Mouse (Mus musculus): Measurements from ENCODE around the gene Vwa2. TPM values are rescaled to one million over a fixed set of nuclear protein-coding genes. Genes with fewer than 3 reads are reported as not detected.

Gene Vwa2
- total and polyA plus RNA-seq, 3 experiments: not detected

GRCm38 (mm10) chr19:56930029-56930428 lies 56.0 kb downstream of the Vwa2 start:
- Histone ChIP-seq H3K4me2 (ENCODE audit: insufficient read depth, low read depth, poor library complexity, severe bottlenecking) (no peak overlapping the region), H3K9ac (ENCODE audit: insufficient read depth, low read depth) (no peak overlapping the region), H3K27ac (ENCODE audit: insufficient read depth, low read depth) (no peak overlapping the region), H3K9me3 (replicated peaks; ENCODE audit: low read length) (no peaks in the 10 kb centered on the region), H3K4me1 (ENCODE audit: control insufficient read depth in 1 of 2, insufficient read depth in 2 of 2) (no peaks in the 10 kb centered on the region), H3K27me3 (replicated peaks) (peaks cover 12% of the 10 kb centered on the region), H3K4me3 (replicated peaks in 1 of 3; ENCODE audit: low read depth in 2 of 3, low read length in 2 of 3, poor library complexity in 1 of 3) (no peak overlapping the region), H3K36me3 (replicated peaks in 1 of 2; ENCODE audit: control insufficient read depth in 1 of 2, insufficient read depth in 1 of 2, low read length in 1 of 2) (no peaks in the 10 kb centered on the region), H3K79me2 (replicated peaks; ENCODE audit: control insufficient read depth, extremely low read depth, insufficient read depth, poor library complexity, severe bottlenecking) (no peaks in the 10 kb centered on the region)
- in situ Hi-C loops (cut with MboI; ENCODE audit: low pct_ligation_motif_present, low pct_unique_long_range_greater_than_20kb, low sequenced_read_pairs) (no loop called here), dilution Hi-C loops (cut with MboI; ENCODE audit: extremely low pct_ligation_motif_present, extremely low pct_unique_long_range_greater_than_20kb, low sequenced_read_pairs) (no loop called here)
- TF ChIP-seq MYC (IDR thresholded peaks at IDR 0.05; ENCODE audit: low read depth, low read length) (no peak), KAT2A (IDR thresholded peaks at IDR 0.05; ENCODE audit: insufficient replicate concordance, low read length) (no peak), TCF12 (IDR thresholded peaks at IDR 0.05; ENCODE audit: low read depth, low read length) (no peak), BHLHE40 (IDR thresholded peaks at IDR 0.05; ENCODE audit: low read depth, low read length) (no peak), MEF2A (IDR thresholded peaks at IDR 0.05; ENCODE audit: borderline replicate concordance, low read depth, low read length) (no peak), CTCF (conservative IDR thresholded peaks at IDR 0.05 in 1 of 2, IDR thresholded peaks at IDR 0.05 in 1 of 2; ENCODE audit: low read depth in 2 of 2, low read length in 2 of 2) (peak in 1 of 2 experiments; percentile 33; a peak in 2 of 4 replicates), ZNF384 (IDR thresholded peaks at IDR 0.05; ENCODE audit: low read depth, low read length) (no peak), MAX (IDR thresholded peaks at IDR 0.05; ENCODE audit: low read length) (no peak), ETS1 (conservative IDR thresholded peaks at IDR 0.05; ENCODE audit: low read depth, low read length) (no peak), SMC3 (IDR thresholded peaks at IDR 0.05; ENCODE audit: low read depth, low read length) (peak; percentile 42), MXI1 (IDR thresholded peaks at IDR 0.05; ENCODE audit: low read depth, low read length) (no peak), RAD21 (IDR thresholded peaks at IDR 0.05; ENCODE audit: low read depth, low read length) (peak; percentile 29), JUND (conservative IDR thresholded peaks at IDR 0.05; ENCODE audit: low read depth, low read length) (no peak)
- DNase-seq (ENCODE audit: extremely low read depth): no peak

- Histone ChIP-seq H3K9me3 (replicated peaks; ENCODE audit: low read length) (peaks cover 4% of the 10 kb centered on the region), H3K27me3 (replicated peaks) (peaks cover 6% of the 10 kb centered on the region), H3K4me1 (ENCODE audit: control insufficient read depth in 1 of 2, insufficient read depth in 2 of 2) (peaks cover 2 to 9% of the 10 kb centered on the region in 2 experiments; a peak in 3 of 4 replicates), H3K9ac (ENCODE audit: insufficient read depth, low read depth) (no peak overlapping the region), H3K4me3 (replicated peaks in 1 of 3; ENCODE audit: low read depth in 2 of 3, low read length in 2 of 3, poor library complexity in 1 of 3) (no peak overlapping the region), H3K27ac (ENCODE audit: insufficient read depth, low read depth) (no peak overlapping the region), H3K79me2 (replicated peaks; ENCODE audit: control insufficient read depth, extremely low read depth, insufficient read depth, poor library complexity, severe bottlenecking) (no peaks in the 10 kb centered on the region), H3K36me3 (replicated peaks in 1 of 2; ENCODE audit: control insufficient read depth in 1 of 2, insufficient read depth in 1 of 2, low read length in 1 of 2) (no peaks in the 10 kb centered on the region), H3K4me2 (ENCODE audit: insufficient read depth, low read depth, poor library complexity, severe bottlenecking) (no peak overlapping the region)
- in situ Hi-C loops (cut with MboI; ENCODE audit: low pct_ligation_motif_present, low pct_unique_long_range_greater_than_20kb, low sequenced_read_pairs): no loop called here
- dilution Hi-C loops (cut with MboI; ENCODE audit: extremely low pct_ligation_motif_present, extremely low pct_unique_long_range_greater_than_20kb, low sequenced_read_pairs): no loop called here
- DNase-seq (ENCODE audit: extremely low read depth): no peak
- no peak for TF ChIP-seq ZNF384 (IDR thresholded peaks at IDR 0.05; ENCODE audit: low read depth, low read length)
- no peak for TF ChIP-seq ZC3H11A (IDR thresholded peaks at IDR 0.05; ENCODE audit: low read depth, low read length)
- TF ChIP-seq NRF1 (IDR thresholded peaks at IDR 0.05; ENCODE audit: low read depth, low read length): no peak
- no peak for TF ChIP-seq E2F4 (IDR thresholded peaks at IDR 0.05; ENCODE audit: insufficient replicate concordance, low read depth, low read length)
- TF ChIP-seq MAZ (IDR thresholded peaks at IDR 0.05; ENCODE audit: low read depth, low read length): no peak
- TF ChIP-seq PAX5 (IDR thresholded peaks at IDR 0.05; ENCODE audit: low read length): no peak
- TF ChIP-seq MAFK (IDR thresholded peaks at IDR 0.05; ENCODE audit: insufficient replicate concordance, low read length): no peak
- no peak for TF ChIP-seq SMC3 (IDR thresholded peaks at IDR 0.05; ENCODE audit: low read depth, low read length)
- no peak for TF ChIP-seq IRF4 (IDR thresholded peaks at IDR 0.05; ENCODE audit: low read depth, low read length)
- no peak for TF ChIP-seq TCF12 (IDR thresholded peaks at IDR 0.05; ENCODE audit: low read depth, low read length)
- no peak for TF ChIP-seq RCOR1 (conservative IDR thresholded peaks at IDR 0.05; ENCODE audit: low read depth, low read length)
- TF ChIP-seq BHLHE40 (IDR thresholded peaks at IDR 0.05; ENCODE audit: low read depth, low read length): no peak
- TF ChIP-seq MAX (IDR thresholded peaks at IDR 0.05; ENCODE audit: low read length): no peak
Measured at GRCm38 (mm10) chr19:56933800-56934199, 59.8 kb downstream of the Vwa2 start.

All from CH12.LX (cell line).